Mouse (Mus musculus) midbrain, embryonic 15.5 days (tissue): ENCODE data around the gene Ddhd1. TPM values are rescaled to one million over a fixed set of nuclear protein-coding genes. Genes with fewer than 3 reads are reported as not detected.

ENCODE experiments used
- microRNA-seq: library from miRNA; unstranded; fragments of <30 nt; microRNA quantifications from one replicate; pipeline ENCODE4, GENCODE M21; 2016
- polyA plus RNA-seq: library from polyadenylated mRNA; unstranded; fragments of >200 nt; fragmentation: Nextera tagmentation; extraction: Ambion mirVana; gene quantifications from 2 replicates; pipeline ENCODE4 v1.2.1, GENCODE M21; 2015

Gene Ddhd1
- polyA plus RNA-seq, 1 experiment from 2014 or later: 19.8 TPM

Small RNA genes lying within 50 kb of the gene (microRNA-seq; reads per million reads assigned to microRNA genes)
- 1.3 reads per million for gene Mir5131

Other genes with a start within 250 kb of the Ddhd1 start
- gene Fermt2, start 128.0 kb downstream of the Ddhd1 start, polyA plus RNA-seq: 55.3 and 67.1 TPM in 2 replicates